ENCODE assay signal across 9 mouse cellular contexts in genomic region chr1:163313101-163313773, GRCm38 (mm10). TPM values are rescaled to one million over a fixed set of nuclear protein-coding genes. Genes with fewer than 3 reads are reported as not detected.
DNase-seq lines count a peak whose midpoint lies in the region; ATAC-seq and TF ChIP-seq lines count a peak whose summit lies in the region.
"Had no signal": no experiment of that assay in that cellular context is flagged by ENCODE, and none has a peak within 500 bp of the region (broad histone marks: within the 10 kb centered on the region; RNA-seq: fewer than 3 reads in every experiment).

Gene Prrx1, minus strand, starts transcription at chr1:163313710.

- no peak for DNase-seq in spleen, adult 2 months (ENCODE audit: low read depth in 1 of 2, low spot score in 2 of 2)
- DNase-seq in spleen, postnatal 14 days (ENCODE audit: low spot score in 2 of 2), result no peak
- DNase-seq in forebrain, embryonic 10.5 days (ENCODE audit: extremely low spot score, low spot score), result peak; percentile 71
- peak; percentile 64 for DNase-seq in skeletal muscle tissue, adult 2 months (ENCODE audit: low read depth, low spot score)
- no peak for DNase-seq in right cerebral cortex, postnatal 4 days

- H3K4me2 ChIP-seq in heart, embryonic 16.5 days (ENCODE audit: low read depth, low read length), result peak within 1 kb of the TSS; percentile 92
- peak within 1 kb of the TSS; percentile 58 for H3K4me2 ChIP-seq in limb, embryonic 15.5 days

- no peak for TF ChIP-seq POLR2A in spleen, adult 2 months (IDR thresholded peaks at IDR 0.05; ENCODE audit: low read depth, low read length)

- H3K9me3 ChIP-seq in forebrain, embryonic 10.5 days, result no peaks in the 10 kb centered on the region
- H3K9me3 ChIP-seq in heart, embryonic 16.5 days (replicated peaks; ENCODE audit: control insufficient read depth, low read length), result no peaks in the 10 kb centered on the region
- H3K9me3 ChIP-seq in limb, embryonic 15.5 days, result no peaks in the 10 kb centered on the region

- WGBS in spleen, adult 2 months, result 7% methylated on average over 17 of the region's 17 CpGs
- WGBS in forebrain, embryonic 10.5 days, result under 1% methylated on average over 17 of the region's 17 CpGs
- WGBS in heart, embryonic 16.5 days, result 2% methylated on average over 17 of the region's 17 CpGs
- WGBS in limb, embryonic 15.5 days, result 1% methylated on average over 17 of the region's 17 CpGs

- peak within 1 kb of the TSS; percentile 10 for H3K4me3 ChIP-seq in spleen, adult 2 months (ENCODE audit: extremely low read depth, insufficient read depth, insufficient read length)
- H3K4me3 ChIP-seq in forebrain, embryonic 10.5 days, result peak within 1 kb of the TSS; percentile 72
- H3K4me3 ChIP-seq in heart, embryonic 16.5 days (ENCODE audit: low read length), result peak within 1 kb of the TSS; percentile 70
- H3K4me3 ChIP-seq in limb, embryonic 15.5 days, result peak within 1 kb of the TSS; percentile 68

- peaks cover 22% of the 10 kb centered on the region for H3K27me3 ChIP-seq in spleen, adult 2 months (ENCODE audit: control insufficient read depth, insufficient read depth, low read length)
- H3K27me3 ChIP-seq in forebrain, embryonic 10.5 days (ENCODE audit: poor library complexity, severe bottlenecking), result peaks cover 81% of the 10 kb centered on the region
- H3K27me3 ChIP-seq in heart, embryonic 16.5 days (ENCODE audit: control insufficient read depth, insufficient read depth, low read length), result peaks cover 40% of the 10 kb centered on the region
- H3K27me3 ChIP-seq in limb, embryonic 15.5 days, result peaks cover 12% of the 10 kb centered on the region; the same call in 1 of the 2 replicates

- no peaks in the 10 kb centered on the region for H3K4me1 ChIP-seq in spleen, adult 2 months (ENCODE audit: control insufficient read depth, insufficient read depth, insufficient read length)
- H3K4me1 ChIP-seq in forebrain, embryonic 10.5 days, result peaks cover 77% of the 10 kb centered on the region
- H3K4me1 ChIP-seq in heart, embryonic 16.5 days (ENCODE audit: control insufficient read depth, insufficient read depth, low read length), result peaks cover 10% of the 10 kb centered on the region; the same call in 1 of the 2 replicates
- peaks cover 24% of the 10 kb centered on the region for H3K4me1 ChIP-seq in limb, embryonic 15.5 days

- no peak for TF ChIP-seq CTCF in spleen, adult 2 months (IDR thresholded peaks at IDR 0.05; ENCODE audit: extremely low read depth, insufficient read depth, insufficient read length, insufficient replicate concordance)

- peak within 1 kb of the TSS; percentile 83 for H3K9ac ChIP-seq in heart, embryonic 16.5 days (ENCODE audit: low read length)
- H3K9ac ChIP-seq in limb, embryonic 15.5 days, result peak within 1 kb of the TSS; percentile 96

- no peak within 1 kb of the TSS for H3K27ac ChIP-seq in spleen, adult 2 months (ENCODE audit: insufficient read depth, low read length)
- H3K27ac ChIP-seq in forebrain, embryonic 10.5 days, result peak within 1 kb of the TSS; percentile 93
- peak within 1 kb of the TSS; percentile 76 for H3K27ac ChIP-seq in heart, embryonic 16.5 days (ENCODE audit: low read length)
- H3K27ac ChIP-seq in limb, embryonic 15.5 days, result peak within 1 kb of the TSS; percentile 99

- H3K36me3 ChIP-seq in spleen, adult 2 months (ENCODE audit: control insufficient read depth, insufficient read depth, low read length), result no peaks in the 10 kb centered on the region
- no peaks in the 10 kb centered on the region for H3K36me3 ChIP-seq in forebrain, embryonic 10.5 days (replicated peaks)
- H3K36me3 ChIP-seq in heart, embryonic 16.5 days (ENCODE audit: control insufficient read depth, insufficient read depth), result no peaks in the 10 kb centered on the region
- H3K36me3 ChIP-seq in limb, embryonic 15.5 days, result no peaks in the 10 kb centered on the region

- ATAC-seq in heart, embryonic 16.5 days (replicated peaks; ENCODE audit: extremely low read depth, insufficient read depth, low FRiP score), result 0 out of 2 replicates have a peak, but pooled peaks have one; percentile 8
- peak; percentile 48 for ATAC-seq in limb, embryonic 15.5 days (ENCODE audit: insufficient number of reproducible peaks, low FRiP score, low TSS enrichment, low read depth)
- no peak for ATAC-seq in erythroid progenitor cell, adult 5-6 weeks (replicated peaks; ENCODE audit: low FRiP score, poor library complexity, severe bottlenecking)

RNA-seq across cellular contexts. Expression of gene Prrx1, which starts in this region (rescaled TPM):
- 1.6 and 1.7 TPM in 2 replicates for polyA plus RNA-seq in spleen, adult 2 months (2012; rRNA removed)
- 32.2 and 35.9 TPM in 2 replicates for polyA plus RNA-seq in forebrain, embryonic 10.5 days (2016; fragmentation: Nextera tagmentation; extraction: Ambion mirVana)
- 9.3 and 11.1 TPM in 2 replicates for polyA plus RNA-seq in heart, embryonic 16.5 days (2015; fragmentation: Nextera tagmentation; extraction: Ambion mirVana)
- 102 and 115 TPM in 2 replicates for polyA plus RNA-seq in limb, embryonic 15.5 days (2015; fragmentation: Nextera tagmentation; extraction: Ambion mirVana)
- total RNA-seq in erythroid progenitor cell, adult 5-6 weeks (2015; ENCODE audit: low replicate concordance), result 0.42 TPM in 1 of 2 replicates, not detected in the other
- total RNA-seq in erythroid progenitor cell, adult 5-6 weeks (2017; ENCODE audit: low replicate concordance), result 0.51 TPM in 1 of 2 replicates, not detected in the other
- total RNA-seq: common myeloid progenitor, adult 5-6 weeks had no signal

Comparison
In these comparisons a context has a peak if more than half of its experiments do, and no peak if none do; other contexts are left out.
1. DNase-seq: peak in forebrain, embryonic 10.5 days (single experiment) and skeletal muscle tissue, adult 2 months (single experiment); none in spleen, adult 2 months (0 of 2), spleen, postnatal 14 days (0 of 2) and right cerebral cortex, postnatal 4 days (single experiment).
2. H3K4me3 ChIP-seq: peak in every context shown above with its lines; median percentile 72 in forebrain, embryonic 10.5 days; 70 in heart, embryonic 16.5 days; 68 in limb, embryonic 15.5 days; 10 in spleen, adult 2 months.